Mouse (Mus musculus) embryonic fibroblast, embryonic 13.5 days (primary cell): Measurements from ENCODE around the gene Scml4.

Experiments used
- CTCF ChIP-seq: IDR thresholded peaks from 2 replicates; pipeline ENCODE4 v1.5.1; 2011; ENCODE audit warnings: mild to moderate bottlenecking, control low read depth, low read length, moderate library complexity, borderline replicate concordance; ENCODE audit not compliant: insufficient read depth
- POLR2A ChIP-seq: IDR thresholded peaks from 2 replicates; pipeline ENCODE4 v1.6.1; 2011; ENCODE audit warnings: low read depth, mild to moderate bottlenecking, control low read depth, low read length, moderate library complexity

DNA sequence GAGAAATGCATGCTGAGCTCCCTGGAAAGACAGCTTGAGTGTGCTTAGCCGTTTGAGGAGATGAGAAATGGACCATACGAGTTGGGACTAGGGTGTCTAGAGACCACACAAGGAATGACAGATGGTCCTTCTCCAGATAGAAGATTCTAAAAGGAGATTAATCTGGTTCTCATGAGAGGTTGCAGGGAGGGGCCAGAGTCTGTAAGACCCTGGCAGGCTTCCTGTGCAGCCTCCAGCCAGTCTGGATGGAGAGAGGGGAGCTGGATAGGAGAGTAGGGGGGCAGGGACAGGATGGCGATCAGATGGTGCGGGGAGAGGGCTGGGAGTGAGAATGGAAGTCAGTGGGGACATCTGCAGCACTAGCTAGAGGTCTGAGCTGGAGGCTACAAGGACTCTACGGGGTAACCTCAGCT lies 19.1 kb downstream of the Scml4 start:
- no peak for TF ChIP-seq POLR2A
- TF ChIP-seq CTCF, result no peak
